Mouse (Mus musculus) lung, postnatal 0 days (tissue): Measurements from ENCODE around the gene Tlr5. TPM values are rescaled to one million over a fixed set of nuclear protein-coding genes. Genes with fewer than 3 reads are reported as not detected.
A peak's percentile ranks its signal among the peaks of the same experiment; 100 is the strongest.

ENCODE experiments used
- ATAC-seq: fragments of 200-750 bp; cut with Nextera tagmentation; 2 replicates; pipeline ENCODE4 v1.8.0; 2017; ENCODE audit warnings: moderate library complexity
- DNase-seq: peaks from one replicate; pipeline ENCODE4 v3.0.0-alpha.2; 2016; ENCODE audit warnings: low spot score
- H3K27ac ChIP-seq: fragments of 300-500 bp; sonication (generic); 2 replicates; pipeline ENCODE4 v1.5.1; 2014; ENCODE audit warnings: antibody characterized with exemption, mild to moderate bottlenecking, low read length, mixed read lengths
- H3K27me3 ChIP-seq: fragments of 300-500 bp; sonication (generic); replicated peaks from 2 replicates; pipeline ENCODE4 v1.6.1; 2014; ENCODE audit warnings: low read length, mixed read lengths; ENCODE audit not compliant: insufficient read depth
- H3K36me3 ChIP-seq: fragments of 300-500 bp; sonication (generic); 2 replicates; pipeline ENCODE4 v1.6.1; 2014; ENCODE audit warnings: low read length, mixed read lengths; ENCODE audit not compliant: insufficient read depth
- H3K4me1 ChIP-seq: fragments of 300-500 bp; sonication (generic); 2 replicates; pipeline ENCODE4 v1.6.1; 2014; ENCODE audit warnings: antibody characterized with exemption, low read depth, low read length, mixed read lengths; ENCODE audit not compliant: insufficient read depth
- H3K4me2 ChIP-seq: fragments of 300-500 bp; sonication (generic); replicated peaks from 2 replicates; pipeline ENCODE4 v1.6.1; 2014; ENCODE audit warnings: low read depth, mild to moderate bottlenecking, low read length, moderate library complexity, mixed read lengths
- H3K4me3 ChIP-seq: fragments of 300-500 bp; sonication (generic); 2 replicates; pipeline ENCODE4 v1.5.1; 2014; ENCODE audit warnings: low read depth, low read length
- H3K9ac ChIP-seq: fragments of 300-500 bp; sonication (generic); replicated peaks from 2 replicates; pipeline ENCODE4 v1.6.1; 2014; ENCODE audit warnings: low read depth, mild to moderate bottlenecking
- H3K9me3 ChIP-seq: fragments of 300-500 bp; sonication (generic); 2 replicates; pipeline ENCODE4 v1.6.1; 2016; ENCODE audit warnings: low read length, mixed read lengths
- CTCF ChIP-seq: IDR thresholded peaks from 2 replicates; pipeline ENCODE4 v1.5.1; 2016; ENCODE audit warnings: antibody characterized with exemption, mild to moderate bottlenecking
- EP300 ChIP-seq: IDR thresholded peaks from 2 replicates; pipeline ENCODE4 v1.6.1; 2016; ENCODE audit warnings: antibody characterized with exemption, mild to moderate bottlenecking, control low read depth
- WGBS: fragments of 180-500 bp; shearing (Covaris S2); extraction: QIAGEN DNeasy Blood & Tissue Kit; methylation state at CpG from one replicate; pipeline ENCODE4 v1.1.7; 2014; 5-methylcytosine and 5-hydroxymethylcytosine counted together
- polyA plus RNA-seq: library from polyadenylated mRNA; unstranded; fragments of >200 nt; fragmentation: Nextera tagmentation; extraction: Ambion mirVana; gene quantifications from 2 replicates; pipeline ENCODE4 v1.2.1, GENCODE M21; 2015

Tlr5 gene
- polyA plus RNA-seq, 1 experiment from 2014 or later: 1.5 TPM

DNA sequence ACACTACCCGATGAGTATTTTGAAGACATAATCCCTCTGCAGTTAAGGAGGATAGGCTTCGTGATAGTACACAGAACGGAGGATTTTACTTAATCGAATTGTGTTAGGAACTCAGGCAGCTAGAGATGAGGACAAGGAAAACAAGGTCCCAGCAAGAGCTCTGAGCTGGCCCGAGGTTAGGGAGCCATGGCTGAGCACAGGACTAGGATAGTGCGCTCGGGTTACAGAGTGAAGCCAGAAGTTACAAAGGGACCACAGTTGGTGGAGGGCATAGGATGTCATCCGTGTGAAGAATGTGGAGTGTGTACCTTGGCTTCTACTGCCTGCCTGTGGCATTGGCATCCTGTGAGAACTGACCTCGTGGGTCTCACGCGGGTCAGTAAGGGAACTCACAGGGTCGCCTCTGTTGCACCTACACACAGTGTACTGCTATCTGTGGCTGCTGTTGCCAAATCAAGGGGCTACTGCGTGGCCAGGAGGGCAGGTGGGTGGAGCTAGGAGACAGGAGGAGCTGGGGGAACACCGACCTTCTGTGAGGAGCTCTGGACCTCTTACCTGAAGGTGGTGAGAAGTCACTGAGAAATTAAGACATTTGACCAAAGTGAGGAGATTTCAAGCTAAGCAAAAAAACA, 29.0 kb downstream of the Tlr5 start:
- no peak for DNase-seq
- peaks cover 4% of the 10 kb centered on the region; the same call in 1 of the 2 replicates for H3K4me1 ChIP-seq
- 40% methylated on average over 14 of the region's 14 CpGs for WGBS
- H3K4me2 ChIP-seq: peak overlapping the region; percentile 48
- no peaks in the 10 kb centered on the region for H3K9me3 ChIP-seq
- ATAC-seq: no peak
- no peak overlapping the region for H3K27ac ChIP-seq
- no peaks in the 10 kb centered on the region for H3K27me3 ChIP-seq
- TF ChIP-seq EP300: no peak
- no peak for TF ChIP-seq CTCF
- no peak overlapping the region for H3K9ac ChIP-seq
- H3K36me3 ChIP-seq: no peaks in the 10 kb centered on the region
- no peak overlapping the region for H3K4me3 ChIP-seq

GRCm38 (mm10) chr1:182986243-182986642, 31.7 kb downstream of the Tlr5 start:
- Histone ChIP-seq H3K36me3 (no peaks in the 10 kb centered on the region), H3K4me1 (peaks cover 4% of the 10 kb centered on the region; the same call in 1 of the 2 replicates), H3K9ac (no peak overlapping the region), H3K9me3 (no peaks in the 10 kb centered on the region), H3K4me3 (no peak overlapping the region), H3K27me3 (no peaks in the 10 kb centered on the region), H3K4me2 (no peak overlapping the region), H3K27ac (no peak overlapping the region)
- TF ChIP-seq CTCF: no peak
- TF ChIP-seq EP300: peak; percentile 63
- peak; percentile 40 for ATAC-seq
- DNase-seq: peak; percentile 89
- 23% methylated on average over 13 of the region's 13 CpGs for WGBS

DNA sequence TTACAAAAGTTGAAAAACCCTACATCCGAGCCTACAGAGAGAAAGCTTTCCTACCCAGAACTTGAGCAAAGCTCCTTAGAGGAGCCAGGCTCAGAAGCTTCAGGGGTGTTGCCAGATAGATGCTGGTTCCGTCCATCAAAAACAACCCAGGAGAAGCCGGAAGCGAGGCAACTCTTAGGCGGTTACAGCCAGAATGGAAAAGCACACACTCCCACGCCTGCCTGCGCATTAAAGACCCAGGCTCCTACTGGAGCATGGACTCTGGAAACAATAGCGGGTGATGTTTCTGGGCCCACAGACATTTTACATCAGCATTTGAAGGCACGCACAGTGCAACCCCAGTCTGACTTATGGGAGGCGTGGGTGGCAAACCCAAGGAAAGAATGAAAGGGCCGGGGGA, 32.2 kb downstream of the Tlr5 start:
- TF ChIP-seq EP300 (no peak), CTCF (no peak)
- 69% methylated on average over 11 of the region's 11 CpGs for WGBS
- no peak overlapping the region for H3K4me2 ChIP-seq
- no peak overlapping the region for H3K4me3 ChIP-seq
- H3K9ac ChIP-seq: no peak overlapping the region
- H3K9me3 ChIP-seq: no peaks in the 10 kb centered on the region
- DNase-seq (peak; percentile 39), ATAC-seq (no peak)
- no peaks in the 10 kb centered on the region for H3K36me3 ChIP-seq
- no peaks in the 10 kb centered on the region for H3K27me3 ChIP-seq
- H3K27ac ChIP-seq: no peak overlapping the region
- H3K4me1 ChIP-seq: peaks cover 4% of the 10 kb centered on the region; the same call in 1 of the 2 replicates

DNA sequence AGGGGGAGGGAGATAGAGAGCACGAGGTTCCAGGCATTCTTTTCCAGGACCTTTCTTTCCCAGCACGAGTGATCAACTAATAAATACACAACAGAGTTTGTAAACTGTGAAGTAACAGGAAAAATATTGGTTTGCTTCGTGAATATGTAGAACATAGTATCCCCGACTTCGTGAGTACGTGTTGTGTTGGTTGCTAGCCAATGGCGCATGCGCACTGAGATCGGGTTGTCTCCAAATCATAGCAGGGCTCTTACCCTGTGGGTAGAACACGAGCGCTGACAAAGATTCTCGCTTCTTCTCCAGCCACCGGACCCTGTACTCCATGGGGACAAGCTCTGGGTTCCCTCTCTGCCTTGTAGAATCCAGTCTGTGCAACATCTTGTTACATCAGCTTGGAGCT, 33.2 kb downstream of the Tlr5 start:
- Histone ChIP-seq H3K4me2 (no peak overlapping the region), H3K27ac (no peak overlapping the region), H3K36me3 (no peaks in the 10 kb centered on the region), H3K27me3 (no peaks in the 10 kb centered on the region), H3K4me1 (peaks cover 4% of the 10 kb centered on the region; the same call in 1 of the 2 replicates), H3K9me3 (no peaks in the 10 kb centered on the region), H3K4me3 (no peak overlapping the region), H3K9ac (no peak overlapping the region)
- TF ChIP-seq CTCF (no peak), EP300 (no peak)
- WGBS: 59% methylated on average over 13 of the region's 13 CpGs
- ATAC-seq (no peak), DNase-seq (peak; percentile 58)

- Histone ChIP-seq H3K27ac (no peak overlapping the region), H3K9me3 (no peaks in the 10 kb centered on the region), H3K36me3 (no peaks in the 10 kb centered on the region), H3K4me1 (no peaks in the 10 kb centered on the region; the same call in 1 of the 2 replicates), H3K27me3 (no peaks in the 10 kb centered on the region), H3K4me3 (no peak overlapping the region), H3K9ac (no peak overlapping the region), H3K4me2 (no peak overlapping the region)
- peak; percentile 35 for DNase-seq
- WGBS: 48% methylated on average over 3 of the region's 3 CpGs
- 0 out of 2 replicates have a peak, but pooled peaks have one; percentile 10 for TF ChIP-seq EP300
- no peak for TF ChIP-seq CTCF
- peak; percentile 31 for ATAC-seq
These were observed 34.1 kb downstream of the Tlr5 start for GRCm38 (mm10) chr1:182988646-182989045.

- no peak overlapping the region for H3K27ac ChIP-seq
- TF ChIP-seq EP300 (no peak), CTCF (no peak)
- H3K9ac ChIP-seq: no peak overlapping the region
- no peaks in the 10 kb centered on the region for H3K36me3 ChIP-seq
- H3K4me3 ChIP-seq: no peak overlapping the region
- H3K4me1 ChIP-seq: no peaks in the 10 kb centered on the region; the same call in 1 of the 2 replicates
- no peaks in the 10 kb centered on the region for H3K27me3 ChIP-seq
- WGBS: 73% methylated on average over 14 of the region's 14 CpGs
- no peak overlapping the region for H3K4me2 ChIP-seq
- no peak for ATAC-seq
- no peaks in the 10 kb centered on the region for H3K9me3 ChIP-seq
- DNase-seq: no peak
These were observed 35.6 kb downstream of the Tlr5 start for GRCm38 (mm10) chr1:182990092-182990762.
